Mouse (Mus musculus): ENCODE results near the gene H2-Ab1.

H2-Ab1 gene

DNA sequence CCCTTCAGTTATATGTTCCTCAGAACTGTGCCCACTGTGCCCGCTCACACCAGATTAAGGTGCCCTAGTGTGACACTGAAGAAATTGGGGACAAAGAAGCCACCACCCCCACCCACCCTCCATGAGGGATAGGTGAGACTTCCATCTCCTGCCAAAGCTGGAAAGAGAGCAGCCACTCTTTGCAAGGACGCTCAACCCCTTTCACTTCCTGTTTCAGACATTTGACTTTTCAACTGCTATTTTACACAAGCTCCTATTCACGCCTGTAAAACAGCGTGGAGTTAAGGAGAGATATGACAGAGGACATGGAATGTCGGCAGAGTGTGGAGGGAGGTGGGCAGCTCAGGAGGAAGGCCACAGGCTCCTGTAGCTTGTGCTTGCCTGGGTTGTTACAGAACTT, 29.0 kb downstream of the H2-Ab1 start:
- no peak for DNase-seq

GRCm38 (mm10) chr17:34286999-34287398, 29.5 kb downstream of the H2-Ab1 start:
- DNase-seq = no peak

DNA sequence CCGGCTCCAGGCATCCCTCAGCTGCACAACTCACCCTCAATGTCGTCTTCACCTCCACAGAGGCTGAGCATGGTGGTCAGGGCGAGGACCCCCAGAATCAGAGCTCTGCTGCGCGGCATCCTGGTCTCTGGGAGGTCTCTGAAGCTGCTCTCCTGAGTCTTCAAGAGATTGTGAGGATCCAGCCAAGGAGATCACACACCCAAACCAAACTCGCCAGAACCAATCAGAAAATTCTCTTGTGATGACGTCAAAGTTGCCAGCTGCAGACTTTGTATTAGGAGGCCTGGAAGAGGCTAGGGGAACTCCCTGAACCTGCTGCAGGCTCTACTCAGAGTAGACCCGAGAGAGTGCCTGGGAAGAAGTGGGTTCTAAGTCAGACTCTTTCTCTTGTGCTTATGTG, 30.2 kb downstream of the H2-Ab1 start, which contains the start of gene H2-Aa:
Gene H2-Aa (minus strand): TSS at position 176 of the 400 bp plus-strand sequence.
- peak; percentile 78 for DNase-seq

- DNase-seq = no peak
Observed at GRCm38 (mm10) chr17:34288131-34288530, 30.6 kb downstream of the H2-Ab1 start.

- DNase-seq = peak; percentile 79
Observed at GRCm38 (mm10) chr17:34291609-34292008, 34.1 kb downstream of the H2-Ab1 start.

- no peak for DNase-seq
Observed at GRCm38 (mm10) chr17:34292570-34292969, 35.1 kb downstream of the H2-Ab1 start.

GRCm38 (mm10) chr17:34293533-34293932, 36.0 kb downstream of the H2-Ab1 start:
- DNase-seq = no peak

- no peak for DNase-seq
Observed at GRCm38 (mm10) chr17:34294249-34294648, 36.8 kb downstream of the H2-Ab1 start.

- no peak for DNase-seq
Observed at GRCm38 (mm10) chr17:34295307-34295706, 37.8 kb downstream of the H2-Ab1 start.

- peak; percentile 53 for DNase-seq
Observed at GRCm38 (mm10) chr17:34295891-34296794, 38.7 kb downstream of the H2-Ab1 start.

- DNase-seq = no peak
Observed at GRCm38 (mm10) chr17:34299356-34299755, 41.9 kb downstream of the H2-Ab1 start.

GRCm38 (mm10) chr17:34300071-34300470, 42.6 kb downstream of the H2-Ab1 start:
- no peak for DNase-seq

DNA sequence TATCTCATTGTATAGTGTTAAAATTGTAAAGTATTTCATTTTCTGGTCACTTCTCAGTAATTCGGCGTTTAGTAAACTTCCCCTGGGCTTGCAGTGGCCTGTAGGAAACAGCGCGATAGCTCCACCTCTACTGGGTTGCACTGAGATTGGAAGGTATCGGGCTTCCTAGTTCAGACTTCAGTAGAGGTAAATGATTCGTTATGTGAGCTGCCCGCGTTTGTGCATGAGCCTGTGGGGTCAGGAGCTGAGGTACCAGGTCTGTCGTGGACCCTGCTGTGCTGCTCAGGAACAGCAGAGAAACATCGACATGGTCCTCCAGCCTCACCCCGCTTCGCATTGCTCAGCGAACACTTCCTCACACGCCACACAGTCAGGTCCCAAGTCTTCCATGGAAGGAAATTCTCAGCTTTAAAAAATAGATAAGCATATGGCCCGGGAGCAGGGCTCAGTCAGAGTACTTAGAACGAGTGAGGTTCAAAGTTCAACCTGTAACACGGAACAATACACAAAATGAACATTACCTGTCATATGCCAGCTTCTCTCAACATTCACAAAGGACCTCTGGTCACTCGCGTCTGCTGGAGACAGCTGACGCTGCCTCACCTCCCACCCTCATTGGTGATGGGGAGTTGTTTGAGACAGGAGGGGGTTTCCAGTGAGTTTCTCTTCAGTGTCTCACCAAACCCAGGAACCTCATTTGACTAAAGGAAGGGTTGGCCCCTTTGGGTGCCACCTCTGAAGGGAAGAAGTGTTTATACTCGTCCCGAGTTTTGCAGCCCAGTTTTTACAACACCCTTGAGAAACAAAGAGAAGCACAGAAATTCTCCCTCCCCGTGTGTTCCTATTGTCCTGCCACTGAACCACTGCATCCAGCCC, 43.4 kb downstream of the H2-Ab1 start:
- DNase-seq = no peak

DNA sequence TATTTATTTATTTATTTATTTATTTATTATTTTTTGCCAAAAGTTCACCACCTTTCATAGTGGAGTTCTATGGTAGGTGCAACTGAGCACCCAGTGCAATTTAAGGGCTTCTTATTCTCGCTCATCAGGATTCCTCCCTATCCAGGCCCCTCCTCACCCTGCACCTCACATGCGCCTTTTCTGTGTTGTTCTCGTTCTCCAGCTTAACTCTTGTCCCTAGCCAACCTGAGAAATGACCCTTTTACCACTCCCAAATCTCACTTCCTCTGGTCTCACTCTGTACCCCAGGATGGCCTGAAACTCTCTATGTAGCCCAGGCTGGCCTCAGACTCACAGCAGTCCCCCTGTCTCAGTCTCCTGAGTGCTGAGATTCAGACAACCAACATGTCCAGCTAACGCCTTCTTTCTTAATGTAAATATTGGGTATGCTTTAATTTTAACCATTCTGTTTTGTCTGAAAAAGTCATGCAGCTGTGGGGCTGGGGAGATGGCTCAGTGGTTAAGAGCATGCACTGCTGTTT, 44.2 kb downstream of the H2-Ab1 start:
- DNase-seq = no peak

DNA sequence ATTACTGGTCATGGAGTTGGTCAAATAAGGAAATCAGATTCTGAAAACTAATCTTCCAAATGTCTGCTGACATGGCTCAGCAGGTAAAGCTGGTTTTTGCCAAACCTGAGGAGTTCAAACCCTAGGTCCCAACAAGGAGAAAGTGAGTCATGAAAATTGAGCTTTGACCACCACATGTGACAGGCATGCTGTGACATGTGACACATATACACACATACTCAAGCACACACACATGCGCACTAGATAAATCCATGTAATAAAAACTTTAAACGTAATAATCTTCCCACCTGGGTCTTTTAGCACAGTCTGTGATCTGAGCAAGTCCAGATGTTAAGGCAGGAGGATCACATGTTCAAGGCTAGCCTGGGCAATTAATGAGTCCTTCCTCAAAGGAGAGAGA, 46.3 kb downstream of the H2-Ab1 start:
- DNase-seq = no peak

DNA sequence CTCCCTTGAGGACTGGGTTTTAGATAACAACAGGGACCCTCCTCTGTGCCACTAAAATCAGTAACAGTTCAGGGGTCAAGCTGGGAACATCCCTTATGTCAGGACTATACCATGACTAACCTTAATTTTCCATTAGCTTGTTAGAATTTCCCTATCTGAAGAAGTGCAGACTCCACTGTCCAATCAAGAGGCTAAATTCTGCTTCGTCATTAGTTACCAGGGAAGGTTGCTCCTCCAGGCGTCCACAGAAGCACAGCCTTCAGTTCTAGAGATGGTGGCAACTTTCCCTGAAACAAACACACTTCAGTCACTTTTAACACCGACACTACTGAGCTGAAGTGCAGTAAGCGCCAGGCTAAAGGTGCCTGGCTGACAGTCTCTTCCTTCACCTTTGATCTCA, 47.3 kb downstream of the H2-Ab1 start:
- peak; percentile 76 for DNase-seq

DNA sequence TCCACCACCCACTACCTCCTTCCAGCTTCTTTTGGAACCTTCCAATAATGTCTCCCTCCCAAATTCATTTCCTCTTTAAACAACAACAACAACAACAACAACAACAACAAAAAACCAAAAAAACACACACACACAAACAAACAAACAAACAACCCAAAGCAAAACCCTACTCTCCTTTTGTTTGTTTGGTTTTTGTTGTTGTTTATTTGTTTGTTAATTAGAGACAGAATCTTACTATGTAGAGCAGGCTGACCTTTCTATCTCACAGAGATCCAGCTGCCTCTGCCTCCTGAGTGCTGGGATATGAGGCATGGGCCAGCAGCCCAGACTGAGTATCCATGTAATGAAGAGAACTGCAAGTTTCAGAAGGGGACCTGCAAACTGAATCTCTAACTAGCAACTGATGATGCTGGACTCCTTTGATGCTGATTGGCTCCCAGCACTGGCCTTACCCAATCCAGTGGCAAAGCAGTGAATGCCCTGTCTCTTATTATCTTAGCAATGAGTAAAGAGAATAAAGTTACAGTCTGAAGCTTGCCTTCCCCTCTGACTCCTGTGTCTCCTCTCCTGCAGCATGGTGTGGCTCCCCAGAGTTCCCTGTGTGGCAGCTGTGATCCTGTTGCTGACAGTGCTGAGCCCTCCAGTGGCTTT, 48.0 kb downstream of the H2-Ab1 start, which contains the start of gene H2-Eb1:
Gene H2-Eb1 (plus strand): TSS at position 488 of the 651 bp plus-strand sequence.
- DNase-seq = peak; percentile 88

DNA sequence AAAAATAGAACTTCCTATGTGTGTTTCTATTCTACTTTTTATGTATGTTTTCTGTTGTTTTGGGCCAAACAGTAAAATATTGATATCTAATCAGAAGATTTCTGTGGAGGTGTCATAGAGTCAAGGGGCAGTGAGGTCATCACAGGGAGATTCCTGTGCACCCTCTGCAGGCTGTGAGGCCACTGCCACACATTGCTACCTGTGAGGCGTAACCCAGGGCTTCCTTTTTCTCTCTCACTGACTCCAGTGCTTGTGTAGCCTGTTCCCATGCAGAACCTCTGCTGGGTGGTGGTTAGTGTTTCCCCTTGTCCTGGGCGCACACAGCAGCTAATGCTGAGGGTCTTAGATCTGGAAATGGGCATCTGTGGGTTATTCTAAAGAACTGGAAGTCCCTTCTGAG, 48.9 kb downstream of the H2-Ab1 start:
- no peak for DNase-seq

DNA sequence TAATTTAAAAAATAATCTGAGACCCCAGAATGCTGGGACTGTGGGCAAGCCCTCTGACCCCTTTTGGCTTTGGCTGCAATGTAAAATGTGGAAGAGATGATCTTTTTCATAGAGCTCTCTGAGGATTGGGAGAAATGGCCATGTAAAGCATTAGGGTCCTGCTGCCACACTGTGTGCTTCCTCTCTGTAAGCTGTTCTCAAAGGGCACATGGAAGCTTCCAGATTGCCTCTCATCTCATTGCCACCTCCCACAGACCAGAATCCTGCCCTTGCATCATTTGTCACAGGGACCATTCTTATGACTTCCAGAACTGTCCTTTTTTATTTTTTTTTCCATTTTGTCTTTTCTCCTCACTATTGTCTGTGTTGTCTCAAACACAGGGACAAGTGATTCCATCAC, 49.7 kb downstream of the H2-Ab1 start:
- no peak for DNase-seq

- no peak for DNase-seq
Observed at GRCm38 (mm10) chr17:34308161-34308560, 50.7 kb downstream of the H2-Ab1 start.

DNA sequence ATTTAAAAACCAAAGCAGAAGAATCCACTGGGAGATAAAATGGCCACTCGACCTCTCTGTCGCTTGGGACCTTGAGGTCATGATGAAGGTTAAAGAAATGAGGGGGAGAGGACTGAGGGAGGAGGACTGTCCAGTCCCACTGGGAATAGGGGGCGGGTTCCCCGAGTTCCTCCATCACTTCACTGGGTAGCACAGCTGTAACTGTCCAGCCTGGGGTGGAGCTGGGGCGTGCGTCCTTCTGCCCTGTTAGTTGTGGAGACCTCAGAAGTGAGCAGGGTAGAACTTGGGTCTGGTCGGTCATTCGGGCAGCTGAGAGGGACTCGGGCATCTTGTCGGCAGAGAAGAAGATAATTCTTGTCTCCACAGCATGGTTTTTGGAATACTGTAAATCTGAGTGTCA, 51.7 kb downstream of the H2-Ab1 start:
- no peak for DNase-seq

DNA sequence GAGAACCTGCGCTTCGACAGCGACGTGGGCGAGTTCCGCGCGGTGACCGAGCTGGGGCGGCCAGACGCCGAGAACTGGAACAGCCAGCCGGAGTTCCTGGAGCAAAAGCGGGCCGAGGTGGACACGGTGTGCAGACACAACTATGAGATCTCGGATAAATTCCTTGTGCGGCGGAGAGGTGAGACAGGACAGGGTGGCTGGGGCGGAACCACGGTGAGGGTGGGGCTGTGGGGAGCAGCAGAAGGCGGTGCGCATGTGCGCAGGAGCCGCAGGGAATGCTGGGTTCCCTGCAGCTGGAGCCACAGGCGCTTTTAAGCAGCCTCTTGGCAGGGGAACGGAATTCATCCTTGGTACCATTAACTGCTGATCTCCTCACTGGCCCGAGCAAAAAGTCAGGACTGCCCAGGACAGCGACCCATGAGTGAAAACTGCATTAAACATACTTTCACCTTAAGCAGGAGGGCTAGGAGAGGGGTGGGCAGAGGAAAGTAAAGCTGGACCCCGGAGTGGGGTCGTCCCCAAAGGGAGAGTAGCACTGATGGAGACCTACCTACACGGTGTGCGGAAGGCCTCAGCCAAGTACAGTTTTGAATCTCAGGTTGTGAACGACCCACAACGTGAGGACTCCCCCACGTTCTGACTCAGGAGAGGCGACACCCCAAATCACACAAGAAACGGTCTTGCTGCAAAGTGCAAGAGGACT, 52.3 kb downstream of the H2-Ab1 start:
- peak; percentile 80 for DNase-seq
